Mouse (Mus musculus) liver, adult (tissue): ENCODE measurements around the gene Fyco1.

Source experiments
- GATA4 ChIP-seq: IDR thresholded peaks from 2 replicates; pipeline ENCODE4 v1.6.1; 2014; ENCODE audit warnings: mild to moderate bottlenecking, low read length; ENCODE audit not compliant: insufficient replicate concordance

Gene Fyco1

GRCm38 (mm10) chr9:123851713-123852448 lies at the start of gene Fyco1:
Fyco1 (minus strand) TSS chr9:123851899.
- no peak for TF ChIP-seq GATA4

GRCm38 (mm10) chr9:123872049-123872448 lies 20.4 kb upstream of the Fyco1 start:
- TF ChIP-seq GATA4, result no peak

GRCm38 (mm10) chr9:123869167-123869784 lies 17.6 kb upstream of the Fyco1 start:
- no peak for TF ChIP-seq GATA4

GRCm38 (mm10) chr9:123863641-123864040 lies 11.9 kb upstream of the Fyco1 start:
- no peak for TF ChIP-seq GATA4

GRCm38 (mm10) chr9:123862895-123863616 lies 11.4 kb upstream of the Fyco1 start:
- no peak for TF ChIP-seq GATA4

GRCm38 (mm10) chr9:123861929-123862328 lies 10.2 kb upstream of the Fyco1 start, which contains the start of gene Xcr1:
Xcr1 (minus strand) TSS chr9:123862029.
- TF ChIP-seq GATA4, result no peak

GRCm38 (mm10) chr9:123856836-123857235 lies 5.1 kb upstream of the Fyco1 start:
- TF ChIP-seq GATA4, result no peak

- TF ChIP-seq GATA4, result no peak
Observed at GRCm38 (mm10) chr9:123852449-123853390, 1.0 kb upstream of the Fyco1 start.

GRCm38 (mm10) chr9:123851062-123851712 lies 512 bp downstream of the Fyco1 start:
- no peak for TF ChIP-seq GATA4

- TF ChIP-seq GATA4, result no peak
Observed at GRCm38 (mm10) chr9:123850705-123851061, 1.0 kb downstream of the Fyco1 start.

GRCm38 (mm10) chr9:123849976-123850695 lies 1.6 kb downstream of the Fyco1 start:
- TF ChIP-seq GATA4, result no peak

- no peak for TF ChIP-seq GATA4
Observed at GRCm38 (mm10) chr9:123846490-123846889, 5.2 kb downstream of the Fyco1 start.

GRCm38 (mm10) chr9:123845120-123845519 lies 6.6 kb downstream of the Fyco1 start:
- TF ChIP-seq GATA4, result no peak

- no peak for TF ChIP-seq GATA4
Observed at GRCm38 (mm10) chr9:123844468-123844867, 7.2 kb downstream of the Fyco1 start.
